Mouse (Mus musculus): ENCODE measurements around the gene C1qtnf3. TPM values are rescaled to one million over a fixed set of nuclear protein-coding genes. Genes with fewer than 3 reads are reported as not detected.

Gene C1qtnf3
- polyA plus RNA-seq (2014; fragmentation: Illumina TruSeq; extraction: RNeasy Lipid Tissue Mini Kit (QIAGEN cat#74804); ENCODE audit: low read depth, low replicate concordance), result 2.3 TPM

GRCm38 (mm10) chr15:10951951-10952759 is at the start of gene C1qtnf3:
TSS of gene C1qtnf3 (plus strand) at chr15:10952332.

GRCm38 (mm10) chr15:10981377-10982063 is 29.4 kb downstream of the C1qtnf3 start, which contains the start of gene Amacr:
TSS of gene Amacr (plus strand) at chr15:10981756.

GRCm38 (mm10) chr15:11000421-11000820 is 48.3 kb downstream of the C1qtnf3 start, which contains the start of gene Slc45a2:
TSS of gene Slc45a2 (plus strand) at chr15:11000721.

Other genes with a start within 250 kb of the C1qtnf3 start
- gene Rai14, start 237.7 kb upstream of the C1qtnf3 start, polyA plus RNA-seq (2014; fragmentation: Illumina TruSeq; extraction: RNeasy Lipid Tissue Mini Kit (QIAGEN cat#74804); ENCODE audit: low read depth, low replicate concordance), result 38.1 TPM
- 7.5 TPM for gene Amacr, start 29.4 kb downstream of the C1qtnf3 start, polyA plus RNA-seq (2014; fragmentation: Illumina TruSeq; extraction: RNeasy Lipid Tissue Mini Kit (QIAGEN cat#74804); ENCODE audit: low read depth, low replicate concordance)
- not detected for gene Slc45a2, start 48.4 kb downstream of the C1qtnf3 start, polyA plus RNA-seq (2014; fragmentation: Illumina TruSeq; extraction: RNeasy Lipid Tissue Mini Kit (QIAGEN cat#74804); ENCODE audit: low read depth, low replicate concordance)
- gene Rxfp3, start 85.7 kb downstream of the C1qtnf3 start, polyA plus RNA-seq (2014; fragmentation: Illumina TruSeq; extraction: RNeasy Lipid Tissue Mini Kit (QIAGEN cat#74804); ENCODE audit: low read depth, low replicate concordance), result not detected
- gene Adamts12, start 112.5 kb downstream of the C1qtnf3 start, polyA plus RNA-seq (2014; fragmentation: Illumina TruSeq; extraction: RNeasy Lipid Tissue Mini Kit (QIAGEN cat#74804); ENCODE audit: low read depth, low replicate concordance), result 5.7 TPM